Mouse (Mus musculus): ENCODE results near the gene Kcnq2. TPM values are rescaled to one million over a fixed set of nuclear protein-coding genes. Genes with fewer than 3 reads are reported as not detected.

Gene Kcnq2
- polyA plus RNA-seq, 1 experiment from 2014 or later = 0.17 TPM

GRCm38 (mm10) chr2:181038644-181039355 lies 96.3 kb downstream of the Kcnq2 start:
- H3K27ac ChIP-seq (ENCODE audit: low read depth, low read length) = no peak overlapping the region
- ATAC-seq (replicated peaks; ENCODE audit: insufficient number of reproducible peaks, low FRiP score, low TSS enrichment) = no peak
- peak overlapping the region; percentile 54; the same call in 1 of the 2 replicates for H3K9ac ChIP-seq (ENCODE audit: low read depth, low read length)

DNA sequence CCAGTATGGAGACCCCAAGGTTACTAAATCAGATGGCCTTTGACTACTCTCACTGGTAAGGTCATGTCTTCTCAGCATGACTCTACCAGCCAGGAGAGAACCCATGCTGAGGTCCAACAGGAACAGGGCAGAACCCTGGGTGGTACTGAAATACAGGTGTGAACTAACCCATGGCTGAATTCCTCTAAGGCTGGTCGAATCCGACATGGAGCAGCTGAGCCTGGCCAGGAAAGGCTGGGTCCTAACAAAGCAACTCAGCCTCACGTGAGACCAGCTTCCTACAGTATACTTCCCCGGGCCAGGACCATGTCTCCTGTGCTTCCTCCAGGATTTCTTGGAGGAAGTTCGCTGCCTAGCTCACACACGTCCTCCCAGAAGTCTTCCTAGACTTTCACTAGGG lies 98.5 kb downstream of the Kcnq2 start:
- Histone ChIP-seq H3K4me3 (ENCODE audit: low read depth, low read length) (no peak overlapping the region), H3K27me3 (ENCODE audit: control insufficient read depth, insufficient read depth, low read length) (peaks cover 90% of the 10 kb centered on the region), H3K27ac (ENCODE audit: low read depth, low read length) (no peak overlapping the region), H3K36me3 (ENCODE audit: control insufficient read depth, insufficient read depth, low read length) (no peaks in the 10 kb centered on the region), H3K4me1 (ENCODE audit: control insufficient read depth, insufficient read depth, low read length) (peaks cover 9% of the 10 kb centered on the region), H3K9ac (ENCODE audit: low read depth, low read length) (no peak overlapping the region), H3K9me3 (replicated peaks; ENCODE audit: control insufficient read depth, low read length) (no peaks in the 10 kb centered on the region), H3K4me2 (no peak overlapping the region)
- ATAC-seq (replicated peaks; ENCODE audit: insufficient number of reproducible peaks, low FRiP score, low TSS enrichment) = no peak
- WGBS (ENCODE audit: insufficient replicate concordance) = 57% methylated on average over 6 of the region's 6 CpGs

More at GRCm38 (mm10) chr2:181038644-181039355, 96.3 kb downstream of the Kcnq2 start:
- H3K27me3 ChIP-seq (ENCODE audit: control insufficient read depth, insufficient read depth, low read length) = peaks cover 95% of the 10 kb centered on the region
- no peaks in the 10 kb centered on the region for H3K9me3 ChIP-seq (replicated peaks; ENCODE audit: control insufficient read depth, low read length)
- no peaks in the 10 kb centered on the region for H3K36me3 ChIP-seq (ENCODE audit: control insufficient read depth, insufficient read depth, low read length)
- H3K4me2 ChIP-seq = peak overlapping the region; percentile 84
- peaks cover under 1% of the 10 kb centered on the region; the same call in 1 of the 2 replicates for H3K4me1 ChIP-seq (ENCODE audit: control insufficient read depth, insufficient read depth, low read length)
- under 1% methylated on average over 58 of the region's 63 CpGs for WGBS (ENCODE audit: insufficient replicate concordance)
- peak overlapping the region; percentile 50 for H3K4me3 ChIP-seq (ENCODE audit: low read depth, low read length)

- Histone ChIP-seq H3K27ac (ENCODE audit: low read depth, low read length) (no peak overlapping the region), H3K36me3 (ENCODE audit: control insufficient read depth, insufficient read depth, low read length) (no peaks in the 10 kb centered on the region), H3K4me1 (ENCODE audit: control insufficient read depth, insufficient read depth, low read length) (peaks cover 9% of the 10 kb centered on the region), H3K4me2 (no peak overlapping the region), H3K9ac (ENCODE audit: low read depth, low read length) (no peak overlapping the region), H3K4me3 (ENCODE audit: low read depth, low read length) (no peak overlapping the region), H3K27me3 (ENCODE audit: control insufficient read depth, insufficient read depth, low read length) (peaks cover 89% of the 10 kb centered on the region), H3K9me3 (replicated peaks; ENCODE audit: control insufficient read depth, low read length) (no peaks in the 10 kb centered on the region)
- ATAC-seq (replicated peaks; ENCODE audit: insufficient number of reproducible peaks, low FRiP score, low TSS enrichment) = no peak
- 73% methylated on average over 7 of the region's 7 CpGs for WGBS (ENCODE audit: insufficient replicate concordance)
These were observed 99.9 kb downstream of the Kcnq2 start for GRCm38 (mm10) chr2:181035186-181035585.

- Histone ChIP-seq H3K4me1 (ENCODE audit: control insufficient read depth, insufficient read depth, low read length) (peaks cover 9% of the 10 kb centered on the region), H3K36me3 (ENCODE audit: control insufficient read depth, insufficient read depth, low read length) (no peaks in the 10 kb centered on the region), H3K27ac (ENCODE audit: low read depth, low read length) (no peak overlapping the region), H3K4me2 (no peak overlapping the region), H3K27me3 (ENCODE audit: control insufficient read depth, insufficient read depth, low read length) (peaks cover 88% of the 10 kb centered on the region), H3K9ac (ENCODE audit: low read depth, low read length) (no peak overlapping the region), H3K9me3 (replicated peaks; ENCODE audit: control insufficient read depth, low read length) (no peaks in the 10 kb centered on the region), H3K4me3 (ENCODE audit: low read depth, low read length) (no peak overlapping the region)
- no peak for ATAC-seq (replicated peaks; ENCODE audit: insufficient number of reproducible peaks, low FRiP score, low TSS enrichment)
- 25% methylated on average over 6 of the region's 6 CpGs for WGBS (ENCODE audit: insufficient replicate concordance)
These were observed 101.8 kb downstream of the Kcnq2 start for GRCm38 (mm10) chr2:181033310-181033709.

DNA sequence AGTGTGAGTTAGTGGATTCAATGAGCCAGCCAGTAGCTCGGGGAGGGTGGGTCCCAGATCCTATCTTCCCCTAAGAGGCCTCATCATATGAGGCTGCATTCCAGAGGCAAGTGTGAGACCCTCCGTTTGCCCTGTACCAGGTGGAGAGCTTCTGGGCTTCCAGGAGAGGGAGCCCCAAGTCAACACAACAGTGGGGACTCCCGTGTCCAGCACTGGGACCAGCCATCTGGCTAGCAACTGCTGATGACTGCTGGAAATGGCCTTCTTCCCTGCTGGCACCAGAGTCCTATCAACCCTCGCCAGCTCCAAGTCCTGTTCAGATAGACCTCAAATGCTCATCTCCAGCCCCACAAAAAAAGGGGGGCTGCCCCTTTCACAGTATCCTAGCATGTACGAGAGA lies 102.7 kb downstream of the Kcnq2 start:
- peaks cover 88% of the 10 kb centered on the region for H3K27me3 ChIP-seq (ENCODE audit: control insufficient read depth, insufficient read depth, low read length)
- no peaks in the 10 kb centered on the region for H3K9me3 ChIP-seq (replicated peaks; ENCODE audit: control insufficient read depth, low read length)
- ATAC-seq (replicated peaks; ENCODE audit: insufficient number of reproducible peaks, low FRiP score, low TSS enrichment) = no peak
- H3K36me3 ChIP-seq (ENCODE audit: control insufficient read depth, insufficient read depth, low read length) = no peaks in the 10 kb centered on the region
- WGBS (ENCODE audit: insufficient replicate concordance) = 32% methylated on average over 5 of the region's 5 CpGs
- no peak overlapping the region for H3K27ac ChIP-seq (ENCODE audit: low read depth, low read length)
- no peak overlapping the region for H3K9ac ChIP-seq (ENCODE audit: low read depth, low read length)
- H3K4me2 ChIP-seq = no peak overlapping the region
- H3K4me1 ChIP-seq (ENCODE audit: control insufficient read depth, insufficient read depth, low read length) = peaks cover 9% of the 10 kb centered on the region
- no peak overlapping the region for H3K4me3 ChIP-seq (ENCODE audit: low read depth, low read length)

GRCm38 (mm10) chr2:181031406-181031934 lies 103.6 kb downstream of the Kcnq2 start:
- H3K4me3 ChIP-seq (ENCODE audit: low read depth, low read length) = no peak overlapping the region
- no peaks in the 10 kb centered on the region for H3K36me3 ChIP-seq (ENCODE audit: control insufficient read depth, insufficient read depth, low read length)
- no peak for ATAC-seq (replicated peaks; ENCODE audit: insufficient number of reproducible peaks, low FRiP score, low TSS enrichment)
- H3K4me2 ChIP-seq = no peak overlapping the region
- peaks cover 83% of the 10 kb centered on the region for H3K27me3 ChIP-seq (ENCODE audit: control insufficient read depth, insufficient read depth, low read length)
- WGBS (ENCODE audit: insufficient replicate concordance) = 74% methylated on average over 11 of the region's 11 CpGs
- no peak overlapping the region for H3K9ac ChIP-seq (ENCODE audit: low read depth, low read length)
- peaks cover 9% of the 10 kb centered on the region for H3K4me1 ChIP-seq (ENCODE audit: control insufficient read depth, insufficient read depth, low read length)
- no peaks in the 10 kb centered on the region for H3K9me3 ChIP-seq (replicated peaks; ENCODE audit: control insufficient read depth, low read length)
- no peak overlapping the region for H3K27ac ChIP-seq (ENCODE audit: low read depth, low read length)

Other genes with a start within 250 kb of the Kcnq2 start
- gene Ythdf1, start 214.4 kb downstream of the Kcnq2 start, polyA plus RNA-seq (2014; fragmentation: Nextera tagmentation; extraction: Ambion mirVana) = 39.8 and 43.6 TPM in 2 replicates
- 0.13 TPM in 1 of 2 replicates, not detected in the other for gene Birc7, start 206.3 kb downstream of the Kcnq2 start, polyA plus RNA-seq (2014; fragmentation: Nextera tagmentation; extraction: Ambion mirVana)
- 29.3 and 34.2 TPM in 2 replicates for gene Nkain4, start 180.6 kb downstream of the Kcnq2 start, polyA plus RNA-seq (2014; fragmentation: Nextera tagmentation; extraction: Ambion mirVana)
- 59.3 and 68.9 TPM in 2 replicates for gene Arfgap1, start 168.1 kb downstream of the Kcnq2 start, polyA plus RNA-seq (2014; fragmentation: Nextera tagmentation; extraction: Ambion mirVana)
- gene Col20a1, start 148.8 kb downstream of the Kcnq2 start, polyA plus RNA-seq (2014; fragmentation: Nextera tagmentation; extraction: Ambion mirVana) = 0.17 and 0.30 TPM in 2 replicates
- 0.28 and 0.70 TPM in 2 replicates for gene Chrna4, start 91.8 kb downstream of the Kcnq2 start, polyA plus RNA-seq (2014; fragmentation: Nextera tagmentation; extraction: Ambion mirVana)
- 4.6 and 5.7 TPM in 2 replicates for gene Eef1a2, start 21.7 kb upstream of the Kcnq2 start, polyA plus RNA-seq (2014; fragmentation: Nextera tagmentation; extraction: Ambion mirVana)
- 187 and 214 TPM in 2 replicates for gene Ppdpf, start 51.9 kb upstream of the Kcnq2 start, polyA plus RNA-seq (2014; fragmentation: Nextera tagmentation; extraction: Ambion mirVana)
- not detected in 2 replicates for gene Ptk6, start 67.5 kb upstream of the Kcnq2 start, polyA plus RNA-seq (2014; fragmentation: Nextera tagmentation; extraction: Ambion mirVana)
- gene Srms, start 77.9 kb upstream of the Kcnq2 start, polyA plus RNA-seq (2014; fragmentation: Nextera tagmentation; extraction: Ambion mirVana) = 0.29 TPM in 1 of 2 replicates, not detected in the other
- 0.13 TPM in 1 of 2 replicates, not detected in the other for gene Fndc11, start 84.7 kb upstream of the Kcnq2 start, polyA plus RNA-seq (2014; fragmentation: Nextera tagmentation; extraction: Ambion mirVana)
- gene Helz2, start 106.7 kb upstream of the Kcnq2 start, polyA plus RNA-seq (2014; fragmentation: Nextera tagmentation; extraction: Ambion mirVana) = 1.2 and 1.3 TPM in 2 replicates
- gene Gmeb2, start 152.7 kb upstream of the Kcnq2 start, polyA plus RNA-seq (2014; fragmentation: Nextera tagmentation; extraction: Ambion mirVana) = 9.1 TPM in 2 replicates
- 0.52 and 0.83 TPM in 2 replicates for gene Stmn3, start 179.2 kb upstream of the Kcnq2 start, polyA plus RNA-seq (2014; fragmentation: Nextera tagmentation; extraction: Ambion mirVana)
- 33.3 and 34.8 TPM in 2 replicates for gene Rtel1, start 184.4 kb upstream of the Kcnq2 start, polyA plus RNA-seq (2014; fragmentation: Nextera tagmentation; extraction: Ambion mirVana)
- gene Zgpat, start 229.6 kb upstream of the Kcnq2 start, polyA plus RNA-seq (2014; fragmentation: Nextera tagmentation; extraction: Ambion mirVana) = 21.7 and 27.3 TPM in 2 replicates
- gene Arfrp1, start 230.1 kb upstream of the Kcnq2 start, polyA plus RNA-seq (2014; fragmentation: Nextera tagmentation; extraction: Ambion mirVana) = 36.3 and 47.5 TPM in 2 replicates
- 11.2 and 13.8 TPM in 2 replicates for gene Lime1, start 244.8 kb upstream of the Kcnq2 start, polyA plus RNA-seq (2014; fragmentation: Nextera tagmentation; extraction: Ambion mirVana)